Mouse (Mus musculus) CH12.LX (cell line): ENCODE data around the gene Etv6.

Source experiments
- CTCF ChIP-seq, 2 experiments: IDR thresholded peaks in 1 of 2; conservative IDR thresholded peaks in 1 of 2; 2 replicates each; pipeline ENCODE4 v1.5.1; 2011 to 2012; ENCODE audit warnings: low read depth in 2 of 2, low read length in 2 of 2, improper control_type of control experiment in 1 of 2, inconsistent platforms in 1 of 2, mild to moderate bottlenecking in 1 of 2, moderate library complexity in 1 of 2
- JUND ChIP-seq: conservative IDR thresholded peaks from 2 replicates; pipeline ENCODE4 v1.6.1; 2011; ENCODE audit warnings: low read depth, low read length, improper control_type of control experiment
- POLR2A ChIP-seq: IDR thresholded peaks from 2 replicates; pipeline ENCODE4 v1.6.1; 2011; ENCODE audit warnings: low read depth, mild to moderate bottlenecking, improper control_type of control experiment, low read length
- RCOR1 ChIP-seq: conservative IDR thresholded peaks from 2 replicates; pipeline ENCODE4 v1.6.1; 2012; ENCODE audit warnings: low read depth, mild to moderate bottlenecking, inconsistent platforms, low read length, improper control_type of control experiment
- TCF12 ChIP-seq: IDR thresholded peaks from 2 replicates; pipeline ENCODE4 v1.6.1; 2014; ENCODE audit warnings: low read depth, mild to moderate bottlenecking, inconsistent platforms, low read length, improper control_type of control experiment
- USF1 ChIP-seq: IDR thresholded peaks from 2 replicates; pipeline ENCODE4 v1.6.1; 2014; ENCODE audit warnings: low read depth, mild to moderate bottlenecking, inconsistent platforms, low read length, improper control_type of control experiment

DNA sequence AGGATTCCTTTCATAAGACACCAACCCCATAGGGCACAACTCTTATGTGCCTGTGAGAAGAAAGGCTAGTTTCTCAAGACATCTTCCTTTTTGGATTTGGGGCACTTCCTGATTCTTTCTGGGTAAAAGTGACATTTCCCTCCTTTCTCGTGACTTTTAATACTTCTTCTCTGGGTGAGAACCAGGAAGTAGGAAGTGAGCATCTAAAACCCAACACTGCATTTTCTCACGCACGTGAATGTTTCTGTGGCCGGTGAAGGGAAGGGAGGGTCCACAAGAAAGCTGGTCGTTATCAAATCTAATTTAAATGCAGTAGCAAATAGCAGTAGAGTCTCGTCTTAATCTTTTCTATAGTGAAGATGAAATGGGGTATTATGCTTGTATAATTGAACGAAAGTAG lies 36.9 kb downstream of the Etv6 start:
- TF ChIP-seq JUND (no peak), POLR2A (no peak), TCF12 (no peak), RCOR1 (no peak), CTCF (conservative IDR thresholded peaks at IDR 0.05 in 1 of 2, IDR thresholded peaks at IDR 0.05 in 1 of 2; ENCODE audit: low read depth in 2 of 2, low read length in 2 of 2) (no peak), USF1 (no peak)
